Mouse (Mus musculus) urinary bladder, postnatal 10 days (tissue): ENCODE data around the gene Pofut1.

Source experiments
- DNase-seq: peaks from one replicate; pipeline ENCODE4 v3.0.0; 2022; ENCODE audit warnings: low spot score

Gene Pofut1

GRCm38 (mm10) chr2:153290938-153291928 is 49.9 kb downstream of the Pofut1 start, which contains the start of gene Kif3b:
Kif3b (plus strand) TSS chr2:153291413.
- peak; percentile 54 for DNase-seq

GRCm38 (mm10) chr2:153292305-153292861 is 51.0 kb downstream of the Pofut1 start:
- DNase-seq, result no peak

GRCm38 (mm10) chr2:153295196-153295595 is 53.9 kb downstream of the Pofut1 start:
- DNase-seq, result no peak

GRCm38 (mm10) chr2:153297771-153298170 is 56.4 kb downstream of the Pofut1 start:
- DNase-seq, result no peak

- no peak for DNase-seq
Measured at GRCm38 (mm10) chr2:153298460-153298859, 57.1 kb downstream of the Pofut1 start.

GRCm38 (mm10) chr2:153298863-153299262 is 57.5 kb downstream of the Pofut1 start:
- no peak for DNase-seq

GRCm38 (mm10) chr2:153301123-153301522 is 59.8 kb downstream of the Pofut1 start:
- DNase-seq, result no peak

- no peak for DNase-seq
Measured at GRCm38 (mm10) chr2:153305240-153305639, 63.9 kb downstream of the Pofut1 start.

- no peak for DNase-seq
Measured at GRCm38 (mm10) chr2:153308586-153308985, 67.3 kb downstream of the Pofut1 start.

- DNase-seq, result no peak
Measured at GRCm38 (mm10) chr2:153309106-153309505, 67.8 kb downstream of the Pofut1 start.

- no peak for DNase-seq
Measured at GRCm38 (mm10) chr2:153310228-153310627, 68.9 kb downstream of the Pofut1 start.

- DNase-seq, result no peak
Measured at GRCm38 (mm10) chr2:153312884-153313283, 71.6 kb downstream of the Pofut1 start.

GRCm38 (mm10) chr2:153318408-153318807 is 77.1 kb downstream of the Pofut1 start:
- no peak for DNase-seq

- DNase-seq, result no peak
Measured at GRCm38 (mm10) chr2:153319036-153319643, 77.8 kb downstream of the Pofut1 start.
